Mouse (Mus musculus) macrophage (primary cell): ENCODE results near the gene 4930470P17Rik. TPM values are rescaled to one million over a fixed set of nuclear protein-coding genes. Genes with fewer than 3 reads are reported as not detected.

ENCODE experiments used
- H3K27ac ChIP-seq: fragments of 350-480 bp; formaldehyde crosslinking; 2 replicates; pipeline ENCODE4 v1.9.0; 2021
- H3K36me3 ChIP-seq: fragments of 350-480 bp; formaldehyde crosslinking; 2 replicates; pipeline ENCODE4 v1.9.0; 2021; ENCODE audit errors: inconsistent target
- H3K4me3 ChIP-seq: fragments of 350-480 bp; formaldehyde crosslinking; 2 replicates; pipeline ENCODE4 v1.9.0; 2021; ENCODE audit errors: inconsistent target
- H3K79me2 ChIP-seq: fragments of 350-480 bp; formaldehyde crosslinking; 2 replicates; pipeline ENCODE4 v1.9.0; 2021; ENCODE audit errors: inconsistent target
- WGBS: methylation state at CpG from one replicate; pipeline ENCODE4 v1.1.7; 2026; ENCODE audit warnings: inconsistent platforms; ENCODE audit not compliant: missing documents; 5-methylcytosine and 5-hydroxymethylcytosine counted together
- polyA plus RNA-seq: library from polyadenylated mRNA; stranded (reverse); fragments of 250-400 nt; gene quantifications from 3 replicates; pipeline ENCODE4 v1.2.4, GENCODE M21; 2018; ENCODE audit warnings: inconsistent platforms

4930470P17Rik gene
- polyA plus RNA-seq, 1 experiment from 2014 or later: not detected

DNA sequence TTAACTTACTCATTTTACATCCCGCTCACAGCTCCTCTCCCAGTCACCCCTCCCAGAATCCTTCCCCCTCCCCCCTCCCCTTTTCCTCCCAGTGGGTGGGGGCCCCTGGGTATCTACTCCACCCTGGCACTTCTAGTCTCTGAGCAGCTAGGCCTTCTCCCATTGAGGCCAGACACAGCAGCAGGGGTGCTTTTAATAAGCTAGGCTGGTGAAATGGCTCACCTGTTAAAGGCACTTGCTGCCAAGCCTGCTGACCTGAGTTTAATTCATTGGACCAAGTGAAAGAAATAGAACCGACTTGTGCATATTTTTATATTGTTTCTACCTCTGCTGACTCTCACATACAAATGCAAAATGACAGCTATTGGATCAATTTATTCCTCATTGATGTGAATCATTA lies 52.7 kb downstream of the 4930470P17Rik start:
- no peak overlapping the region for H3K27ac ChIP-seq
- no peaks in the 10 kb centered on the region for H3K36me3 ChIP-seq
- H3K4me3 ChIP-seq: no peak overlapping the region
- H3K79me2 ChIP-seq: no peaks in the 10 kb centered on the region
- 93% methylated on average over 2 of the region's 2 CpGs for WGBS

DNA sequence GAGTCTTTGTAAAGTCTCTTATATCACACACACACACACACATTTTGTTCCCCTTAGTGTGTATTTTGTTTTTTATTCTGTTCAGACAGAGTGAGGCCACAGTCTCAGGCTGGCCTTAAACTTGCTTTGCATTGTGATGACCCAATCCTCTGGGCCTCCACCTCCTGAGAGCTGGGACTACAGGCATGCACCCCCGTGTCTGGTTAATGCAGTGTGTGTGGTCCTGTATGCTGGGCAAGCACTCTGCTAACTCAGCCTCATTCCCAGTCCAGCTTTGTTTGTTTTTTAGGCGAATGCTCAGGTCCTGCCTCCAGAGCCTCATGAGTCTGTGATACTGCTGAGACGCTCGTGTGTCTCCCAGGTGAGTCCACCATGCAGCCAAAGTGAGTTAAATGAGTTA lies 53.8 kb downstream of the 4930470P17Rik start:
- 88% methylated on average over 4 of the region's 4 CpGs for WGBS
- Histone ChIP-seq H3K4me3 (no peak overlapping the region), H3K79me2 (no peaks in the 10 kb centered on the region), H3K27ac (no peak overlapping the region), H3K36me3 (no peaks in the 10 kb centered on the region)

DNA sequence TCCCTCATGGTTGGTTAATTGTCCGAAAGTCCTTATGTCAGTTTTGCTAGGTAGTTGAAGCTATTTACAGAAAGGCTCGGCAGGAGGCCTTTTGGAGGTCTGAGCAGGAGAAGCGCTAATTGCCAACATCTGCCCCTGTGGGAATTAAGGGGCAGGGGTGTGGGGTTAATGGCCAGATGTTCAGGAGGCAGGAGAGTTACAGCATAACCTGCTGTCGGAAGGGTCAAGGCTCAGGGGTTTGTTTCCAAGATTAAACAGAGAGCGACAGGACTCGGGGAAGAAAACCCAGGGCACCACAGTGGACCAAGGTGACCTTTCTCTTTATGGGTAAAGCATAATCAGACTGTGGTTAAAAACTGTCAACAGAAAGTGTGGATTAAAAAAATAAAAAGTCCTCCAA lies 54.3 kb downstream of the 4930470P17Rik start:
- Histone ChIP-seq H3K27ac (no peak overlapping the region), H3K79me2 (no peaks in the 10 kb centered on the region), H3K4me3 (no peak overlapping the region), H3K36me3 (no peaks in the 10 kb centered on the region)
- WGBS: 91% methylated on average over 6 of the region's 6 CpGs

DNA sequence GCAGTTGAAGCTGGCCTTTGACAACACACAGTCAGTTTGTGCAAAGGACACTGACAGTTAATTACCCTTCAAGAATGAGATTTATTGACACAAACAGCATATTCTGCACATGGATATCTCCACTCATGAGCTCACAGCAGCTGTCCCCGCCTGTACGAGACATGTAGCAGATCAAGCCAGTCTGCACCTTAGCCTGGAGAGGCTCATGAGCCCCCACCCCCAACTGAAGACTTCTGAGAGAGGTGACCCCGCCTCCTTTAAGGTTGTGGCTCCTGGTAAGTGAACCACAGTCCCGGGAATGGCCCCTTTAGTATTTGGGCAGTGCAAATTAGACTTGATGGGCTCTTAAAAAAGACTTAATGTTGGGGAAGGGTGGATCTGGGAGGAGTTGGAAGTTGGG lies 56.1 kb downstream of the 4930470P17Rik start:
- H3K27ac ChIP-seq: no peak overlapping the region
- H3K4me3 ChIP-seq: no peak overlapping the region
- 75% methylated on average over 4 of the region's 4 CpGs for WGBS
- no peaks in the 10 kb centered on the region for H3K79me2 ChIP-seq
- H3K36me3 ChIP-seq: no peaks in the 10 kb centered on the region

DNA sequence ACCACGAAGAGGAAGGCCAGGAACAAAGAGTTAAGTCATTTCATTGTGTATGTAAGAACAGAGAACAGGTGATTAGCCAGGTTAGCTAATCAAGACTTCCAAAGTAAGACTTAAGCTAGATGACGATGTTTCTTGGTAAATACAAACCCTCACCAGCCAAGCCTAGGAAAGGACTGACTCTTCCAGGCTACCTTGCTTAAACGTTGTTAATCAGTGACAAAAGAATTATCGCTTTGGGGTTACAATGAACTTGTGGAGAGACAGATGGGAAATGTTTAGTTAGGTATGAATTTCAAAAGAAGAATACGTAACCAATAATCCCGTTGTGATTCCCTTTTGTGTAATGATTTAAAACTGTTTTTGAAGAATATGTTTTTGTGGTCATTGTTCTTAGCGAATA lies 56.9 kb downstream of the 4930470P17Rik start:
- H3K79me2 ChIP-seq: no peaks in the 10 kb centered on the region
- WGBS: 62% methylated on average over 6 of the region's 7 CpGs
- no peaks in the 10 kb centered on the region for H3K36me3 ChIP-seq
- H3K4me3 ChIP-seq: no peak overlapping the region
- no peak overlapping the region for H3K27ac ChIP-seq

DNA sequence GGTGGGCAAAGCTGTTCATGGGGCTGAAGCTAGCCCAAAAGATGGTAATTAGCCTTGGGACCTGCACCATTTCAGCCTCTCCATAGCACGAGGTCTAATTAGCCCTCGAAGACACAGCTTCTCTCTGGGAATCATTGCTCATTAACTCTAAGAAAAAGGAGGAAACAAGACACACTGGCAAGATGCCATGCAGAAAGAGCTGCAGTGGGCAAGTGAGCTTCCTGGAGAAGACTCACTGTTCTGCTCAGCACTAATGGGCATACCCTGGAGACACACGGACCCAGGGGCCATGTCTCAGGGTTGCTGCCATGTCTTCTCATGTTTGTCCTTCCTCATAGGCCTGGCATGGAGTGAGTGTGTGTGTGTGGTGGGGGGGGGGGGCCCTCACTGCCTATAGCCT lies 57.7 kb downstream of the 4930470P17Rik start:
- WGBS: 45% methylated on average over 3 of the region's 3 CpGs
- no peak overlapping the region for H3K27ac ChIP-seq
- no peaks in the 10 kb centered on the region for H3K36me3 ChIP-seq
- H3K79me2 ChIP-seq: no peaks in the 10 kb centered on the region
- H3K4me3 ChIP-seq: no peak overlapping the region

DNA sequence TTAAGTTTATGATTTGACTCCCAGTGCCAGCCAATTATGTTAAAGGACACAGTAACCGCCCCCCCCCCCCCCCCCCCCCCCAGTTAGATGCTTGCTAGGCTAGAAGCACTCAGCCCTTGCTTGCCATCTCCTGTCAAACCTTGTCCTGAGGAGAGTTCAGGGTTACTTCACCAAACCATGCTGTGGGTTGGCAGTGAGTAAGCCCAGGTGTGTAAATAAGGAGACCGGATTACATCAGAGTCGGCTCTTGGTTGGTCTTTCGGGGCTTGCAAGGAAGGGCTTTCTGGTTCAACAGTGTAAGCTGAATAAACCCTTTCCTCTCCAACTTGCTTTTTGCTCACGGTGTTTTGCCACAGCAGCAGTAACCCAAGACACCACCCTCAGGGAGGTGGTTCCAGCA lies 58.2 kb downstream of the 4930470P17Rik start:
- Histone ChIP-seq H3K79me2 (no peaks in the 10 kb centered on the region), H3K27ac (no peak overlapping the region), H3K4me3 (no peak overlapping the region), H3K36me3 (no peaks in the 10 kb centered on the region)
- 88% methylated on average over 5 of the region's 5 CpGs for WGBS

DNA sequence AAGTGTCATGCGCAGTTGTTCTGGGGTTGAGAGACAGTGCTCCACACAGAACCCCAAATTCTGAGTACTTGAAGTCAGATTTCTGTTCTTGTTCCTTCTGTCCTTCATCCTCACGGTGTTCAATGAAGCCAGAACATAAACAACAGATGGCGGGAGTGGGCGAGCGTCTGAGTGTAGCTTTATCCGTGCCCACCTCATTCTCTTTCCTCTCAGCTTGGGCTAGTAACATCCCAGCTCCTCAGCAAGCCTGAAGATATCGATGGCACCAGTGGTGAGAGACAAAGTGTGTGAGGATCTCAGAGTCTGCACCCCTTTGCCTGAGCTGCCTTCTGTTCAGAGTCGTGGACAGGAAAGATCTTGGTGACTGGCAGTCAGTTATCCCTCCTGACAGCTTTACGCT lies 62.6 kb downstream of the 4930470P17Rik start:
- no peaks in the 10 kb centered on the region for H3K36me3 ChIP-seq
- 88% methylated on average over 9 of the region's 9 CpGs for WGBS
- H3K27ac ChIP-seq: no peak overlapping the region
- no peak overlapping the region for H3K4me3 ChIP-seq
- no peaks in the 10 kb centered on the region for H3K79me2 ChIP-seq

DNA sequence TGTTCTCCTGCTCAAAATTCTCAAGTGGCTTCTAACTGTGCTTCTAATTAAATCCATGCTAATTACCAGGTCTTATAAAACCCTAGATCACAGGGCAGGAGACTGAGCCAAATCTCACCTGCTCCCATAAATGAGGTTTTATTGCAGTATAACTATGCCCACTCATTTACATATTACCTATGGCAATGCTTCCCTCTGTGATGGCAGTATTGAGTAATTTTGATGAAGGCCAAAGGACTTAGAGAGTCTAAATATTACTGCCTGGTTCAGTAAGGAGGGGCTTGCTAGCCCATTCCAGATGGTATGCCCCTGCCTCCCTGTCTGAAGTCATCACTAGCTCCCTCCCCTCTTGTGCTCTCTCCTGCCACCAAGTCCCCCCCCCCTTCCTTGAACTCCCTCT lies 66.0 kb downstream of the 4930470P17Rik start:
- H3K79me2 ChIP-seq: no peaks in the 10 kb centered on the region
- no peak overlapping the region for H3K4me3 ChIP-seq
- no peaks in the 10 kb centered on the region for H3K36me3 ChIP-seq
- H3K27ac ChIP-seq: no peak overlapping the region

DNA sequence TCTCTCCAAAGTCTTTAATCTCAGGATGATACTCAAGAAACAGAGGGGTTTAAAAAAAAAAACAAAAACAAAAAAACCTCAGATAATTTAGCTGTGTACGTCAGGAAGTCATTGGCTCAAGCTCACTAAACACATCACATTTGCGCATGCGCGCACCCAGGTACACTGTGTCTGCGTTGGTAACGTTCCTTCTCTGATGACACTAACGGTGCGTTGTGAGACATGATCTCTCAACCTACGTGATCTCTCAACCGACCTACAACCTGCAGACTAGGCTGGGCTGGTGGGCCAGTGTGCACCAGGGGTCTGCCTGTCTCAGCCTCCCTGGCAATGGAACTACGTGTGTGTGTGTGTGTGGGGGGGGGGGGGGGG lies 67.0 kb downstream of the 4930470P17Rik start:
- no peak overlapping the region for H3K27ac ChIP-seq
- no peak overlapping the region for H3K4me3 ChIP-seq
- no peaks in the 10 kb centered on the region for H3K79me2 ChIP-seq
- no peaks in the 10 kb centered on the region for H3K36me3 ChIP-seq
- 92% methylated on average over 10 of the region's 11 CpGs for WGBS

DNA sequence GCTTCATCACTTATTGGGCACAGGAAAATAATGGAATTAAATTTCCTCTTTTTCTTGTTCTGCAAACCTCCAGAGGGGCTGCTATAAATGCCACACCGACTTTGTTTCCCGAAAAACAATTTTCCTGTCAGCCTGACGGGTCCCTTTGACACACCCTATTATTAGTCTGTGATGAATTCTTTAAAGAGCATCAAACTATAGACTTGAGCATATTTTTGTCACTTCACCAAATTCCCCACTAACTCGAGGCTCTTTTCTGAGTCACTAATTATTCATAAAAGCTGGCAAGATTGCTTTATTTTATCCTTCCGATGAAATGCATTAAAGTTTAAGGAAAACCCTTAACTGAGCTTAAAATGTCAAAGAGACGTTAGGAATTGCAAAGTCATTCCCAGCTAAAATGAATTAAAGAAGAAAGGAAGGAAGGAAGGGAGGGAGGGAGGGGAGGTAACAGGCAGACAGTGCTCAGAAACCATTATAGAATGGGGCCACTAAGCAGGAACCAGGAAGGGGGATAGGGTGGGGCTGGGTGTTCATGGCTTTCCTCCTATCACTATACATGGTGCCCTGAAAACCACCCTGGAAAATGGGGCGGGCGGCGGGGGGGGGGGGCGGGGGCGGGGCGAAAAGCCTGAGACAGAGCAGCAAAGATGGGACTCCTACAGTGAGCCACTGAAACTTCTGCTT lies 67.6 kb downstream of the 4930470P17Rik start:
- Histone ChIP-seq H3K27ac (no peak overlapping the region), H3K4me3 (no peak overlapping the region), H3K79me2 (no peaks in the 10 kb centered on the region), H3K36me3 (no peaks in the 10 kb centered on the region)
- 7% methylated on average over 10 of the region's 12 CpGs for WGBS

DNA sequence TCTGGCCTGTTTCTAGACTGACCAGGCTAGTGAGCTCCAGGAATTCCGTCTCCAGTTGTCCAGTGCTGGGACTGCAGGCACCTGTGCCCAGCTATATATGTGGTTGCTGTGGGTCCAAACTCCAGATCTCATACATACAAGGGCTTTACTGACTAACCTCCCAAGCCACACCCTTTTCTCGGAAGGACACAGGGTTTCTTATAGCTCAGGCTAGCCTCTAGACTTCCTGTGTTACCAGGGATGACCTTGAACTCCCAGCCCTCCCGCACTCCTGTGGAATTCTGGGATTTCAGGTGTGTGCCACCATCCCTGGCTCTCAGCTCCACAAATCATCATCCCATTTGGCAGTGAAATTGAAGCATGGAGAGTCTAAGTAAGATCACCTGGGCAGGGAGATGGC lies 71.6 kb downstream of the 4930470P17Rik start:
- no peaks in the 10 kb centered on the region for H3K36me3 ChIP-seq
- H3K27ac ChIP-seq: no peak overlapping the region
- H3K79me2 ChIP-seq: no peaks in the 10 kb centered on the region
- no peak overlapping the region for H3K4me3 ChIP-seq
- 93% methylated on average over 3 of the region's 3 CpGs for WGBS

DNA sequence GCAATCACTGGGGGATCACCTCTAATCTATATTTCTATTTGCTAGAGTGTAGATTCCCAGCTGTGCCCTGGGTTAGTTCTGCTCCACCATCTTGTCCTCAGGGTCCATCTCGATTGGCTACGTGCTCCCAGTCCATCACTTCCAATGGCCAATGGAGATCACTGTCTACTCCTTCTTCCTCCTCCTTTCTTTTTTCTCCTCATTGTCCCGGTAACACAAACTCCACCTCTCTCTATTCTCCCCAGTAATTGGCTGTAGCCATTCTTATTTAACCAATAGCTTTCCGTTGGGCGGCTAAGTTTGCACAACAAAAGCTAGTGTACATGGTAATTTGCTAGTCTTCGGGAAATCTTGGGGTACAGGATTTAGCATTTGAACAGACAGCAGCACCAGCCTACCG lies 72.1 kb downstream of the 4930470P17Rik start:
- Histone ChIP-seq H3K79me2 (no peaks in the 10 kb centered on the region), H3K4me3 (no peak overlapping the region), H3K36me3 (no peaks in the 10 kb centered on the region), H3K27ac (no peak overlapping the region)
- 93% methylated on average over 7 of the region's 7 CpGs for WGBS
